Mouse (Mus musculus) adrenal gland, adult 18-20 months (tissue): Measurements from ENCODE around the gene Gm45711. TPM values are rescaled to one million over a fixed set of nuclear protein-coding genes. Genes with fewer than 3 reads are reported as not detected.

Experiments used
- DNase-seq, 2 experiments: peaks; one replicate each; pipeline ENCODE4 v3.0.0; 2021 to 2022; ENCODE audit warnings: low spot score in 2 of 2
- total RNA-seq, 2 experiments: library from RNA; stranded (reverse); gene quantifications; 1 replicate in 1 of 2; 2 replicates in 1 of 2; pipeline ENCODE4 v1.2.3; 2021

The Gm45711 gene
- total RNA-seq, 2 experiments from 2014 or later, result not detected

DNA sequence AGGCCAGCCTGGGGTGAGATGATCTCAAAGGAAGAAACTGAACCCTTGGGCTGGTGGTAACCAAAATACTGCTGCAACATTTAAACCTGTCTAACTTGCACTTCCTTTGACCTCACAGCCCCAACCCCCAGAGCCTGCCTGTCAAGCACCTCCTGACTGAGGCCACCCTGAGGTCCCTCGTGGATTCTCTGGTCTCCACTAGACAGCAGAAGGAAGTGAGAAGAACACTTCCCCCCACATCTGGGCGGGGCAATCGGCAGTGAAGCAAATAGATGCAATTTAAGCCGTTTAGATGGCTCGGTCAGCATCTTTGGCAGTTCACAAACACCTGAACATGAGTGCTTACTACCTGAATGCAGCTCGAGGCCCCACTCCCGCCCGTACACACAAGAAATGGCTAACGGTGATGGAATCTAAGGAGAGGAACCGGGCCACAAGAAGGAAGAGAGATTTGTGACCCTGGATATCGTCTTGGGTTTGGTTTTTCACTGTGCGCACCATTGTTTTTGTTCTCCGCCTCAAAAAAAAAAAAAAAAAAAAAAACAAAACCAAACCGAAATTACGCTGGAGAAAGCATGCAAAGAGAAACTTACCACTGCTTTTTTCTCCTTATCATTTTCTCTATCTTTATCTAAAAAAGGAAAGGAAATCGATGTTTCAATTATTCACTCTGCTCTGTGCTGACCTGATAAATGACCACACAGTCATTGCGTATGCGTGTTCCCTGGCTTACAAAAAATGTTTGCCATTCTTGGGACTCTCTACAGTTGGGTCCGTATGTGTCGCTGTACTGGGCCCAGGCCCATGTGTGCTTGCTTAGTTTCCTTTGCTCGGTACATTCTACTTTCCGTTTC, 62.6 kb downstream of the Gm45711 start:
- DNase-seq, result no peak

DNA sequence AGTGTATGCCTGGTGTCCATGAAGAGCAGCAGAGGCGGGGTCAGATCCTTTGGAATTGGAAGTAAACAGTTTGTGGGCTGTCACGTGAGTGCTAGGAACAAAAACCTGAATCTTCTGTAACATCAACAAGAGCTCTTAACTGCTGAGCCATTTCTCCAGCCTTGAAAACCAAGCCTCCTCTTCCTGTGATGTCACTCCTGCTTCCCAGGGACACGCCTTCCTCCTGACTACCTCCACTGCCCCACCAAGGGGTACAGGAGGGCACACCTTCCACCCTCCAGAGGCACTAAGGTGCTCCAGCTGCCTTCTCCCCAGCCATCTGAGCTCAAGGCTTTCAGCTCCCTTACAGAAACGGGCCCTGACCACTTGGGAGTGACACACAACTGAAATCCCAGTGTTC, 63.3 kb downstream of the Gm45711 start:
- no peak for DNase-seq

DNA sequence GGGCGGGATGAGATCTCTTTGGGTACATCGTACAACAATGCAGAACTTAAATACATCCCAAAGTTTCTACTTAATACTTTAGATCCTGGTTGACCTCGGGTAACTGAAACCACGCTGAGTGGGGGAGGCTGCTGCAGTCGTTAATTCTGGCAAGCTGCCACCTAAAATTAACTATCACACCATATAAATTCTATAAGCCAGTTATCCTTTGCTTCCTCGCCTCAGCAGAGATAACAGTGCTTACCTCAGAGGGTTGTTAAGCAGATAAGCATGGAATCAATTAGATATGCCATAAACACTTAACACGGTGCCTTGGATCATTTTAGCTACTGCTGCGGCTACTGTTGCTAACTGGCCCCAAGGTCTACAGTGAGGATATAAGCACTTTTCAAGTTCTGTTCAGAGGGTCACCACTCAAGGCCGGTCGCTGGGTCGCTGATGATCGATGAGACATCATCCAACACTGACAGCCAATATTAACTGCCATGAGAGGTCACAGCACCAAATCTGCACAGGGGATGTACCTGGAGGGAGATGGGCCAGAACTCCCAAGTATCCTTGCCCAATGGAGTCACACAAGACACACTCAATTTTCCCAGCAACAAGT, 67.7 kb downstream of the Gm45711 start:
- no peak for DNase-seq

DNA sequence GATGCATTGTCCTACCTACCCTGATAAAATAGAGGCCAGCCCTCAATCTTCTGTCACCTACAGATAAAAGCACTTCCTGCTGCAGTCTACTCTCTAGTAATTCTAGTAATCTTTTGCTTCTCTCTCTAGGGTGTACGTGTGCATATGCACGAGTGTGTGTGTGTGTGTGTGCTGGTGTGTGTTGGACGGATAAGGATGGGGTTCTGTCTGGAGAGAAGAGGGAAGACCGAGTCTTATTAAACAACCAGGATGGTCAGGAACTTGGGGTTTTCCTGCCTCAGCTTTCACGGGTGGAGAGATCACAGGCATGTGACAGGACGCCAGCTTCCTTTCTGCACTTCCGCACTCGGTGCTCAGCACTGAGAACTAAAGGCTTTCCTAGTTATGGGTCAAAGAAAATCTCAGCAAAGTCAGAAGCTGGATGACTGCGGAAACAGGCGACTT, 70.4 kb downstream of the Gm45711 start:
- no peak for DNase-seq

DNA sequence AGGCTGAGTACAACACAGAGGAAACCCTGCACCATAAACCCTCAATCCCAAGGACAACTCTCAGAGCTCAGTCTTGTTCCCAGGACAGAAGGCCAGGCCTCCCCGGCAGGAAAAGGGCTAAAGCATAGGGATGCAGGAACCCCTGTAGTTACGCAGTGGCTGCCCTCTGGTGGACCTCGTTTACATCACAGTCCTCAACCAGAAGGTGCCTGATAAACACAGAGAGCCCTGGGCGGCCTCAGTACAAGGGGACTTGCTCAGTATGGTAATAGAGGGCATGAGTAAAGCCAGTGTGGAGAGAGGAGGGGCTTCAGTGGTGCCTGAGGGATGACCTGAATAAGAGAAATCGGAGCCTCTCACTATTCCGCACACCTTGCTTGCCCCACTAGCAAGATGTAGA, 75.3 kb downstream of the Gm45711 start:
- DNase-seq, result no peak

DNA sequence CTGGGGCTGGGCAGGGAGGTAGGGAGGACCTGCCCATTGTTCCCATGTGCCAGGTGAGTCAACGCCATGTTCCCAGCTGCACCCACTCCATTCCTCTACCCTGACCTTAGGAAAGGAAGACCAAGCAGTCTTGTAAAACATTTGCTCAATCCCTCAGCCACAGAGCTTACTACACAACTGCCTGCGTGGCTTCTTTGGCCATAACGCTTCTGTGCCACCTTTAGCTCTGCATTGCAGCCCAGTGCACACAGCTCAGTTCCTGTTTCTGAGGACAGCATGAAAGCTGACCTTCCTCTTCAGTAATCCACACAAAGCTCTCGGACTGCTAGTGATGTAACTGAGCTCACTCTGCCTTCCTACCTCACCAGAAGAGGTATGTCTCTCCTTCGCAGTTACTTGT, 77.0 kb downstream of the Gm45711 start:
- peak in 1 of 2 experiments; percentile 11 for DNase-seq

DNA sequence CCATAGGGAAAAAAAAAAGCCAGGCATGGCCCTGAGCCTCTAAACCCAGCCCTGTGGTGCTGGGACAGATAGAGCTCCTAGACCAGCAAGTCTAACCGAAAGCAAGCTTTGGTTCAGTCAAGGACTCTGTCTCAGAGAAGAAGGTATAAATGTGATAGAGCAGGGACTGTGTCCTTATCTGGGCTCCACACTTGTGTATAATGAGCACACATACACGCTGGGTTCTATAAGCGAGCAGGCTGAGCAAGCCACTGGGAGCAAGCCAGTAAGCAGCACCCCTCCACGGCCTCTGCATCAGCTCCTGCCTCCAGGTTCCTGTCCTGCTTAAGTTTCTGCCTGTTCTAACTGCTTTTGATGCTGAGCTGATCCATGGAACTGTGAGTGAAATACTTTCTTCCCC, 77.8 kb downstream of the Gm45711 start:
- DNase-seq, result no peak

Other genes starting within 250 kb of the Gm45711 start
- gene Cdh5, start 208.5 kb downstream of the Gm45711 start, total RNA-seq, result 10 to 100 TPM; 33.9 to 41.2 TPM
- gene Bean1, start 139.6 kb downstream of the Gm45711 start, total RNA-seq, result 10 to 100 TPM in 1 of 2 experiments, 1 to 10 TPM in 1; 6.3 to 12.0 TPM
- gene Tk2, start 61.5 kb downstream of the Gm45711 start, total RNA-seq, result 10 to 100 TPM; 69.6 to 72.9 TPM
- 10 to 100 TPM; 66.6 to 78.6 TPM for gene Cklf, start 59.2 kb downstream of the Gm45711 start, total RNA-seq
- 1 to 10 TPM in 1 of 2 experiments, under 1 TPM in 1; 0.46 to 1.9 TPM for gene Cmtm2a, start 16.9 kb downstream of the Gm45711 start, total RNA-seq
- gene Cmtm1, start 64 bp upstream of the Gm45711 start, total RNA-seq, result under 1 TPM; 0.19 to 0.46 TPM
- gene Gm11020, start 11.5 kb upstream of the Gm45711 start, total RNA-seq, result not detected
- under 1 TPM in 1 of 2 experiments, not detected in 1; 0.45 TPM for gene Cmtm2b, start 12.1 kb upstream of the Gm45711 start, total RNA-seq
- gene Cmtm3, start 29.3 kb upstream of the Gm45711 start, total RNA-seq, result 10 to 100 TPM; 54.4 to 77.9 TPM
- gene Cmtm4, start 85.7 kb upstream of the Gm45711 start, total RNA-seq, result 10 to 100 TPM; 39.6 to 44.5 TPM
- 100 to 1,000 TPM; 113 to 159 TPM for gene Dync1li2, start 133.0 kb upstream of the Gm45711 start, total RNA-seq
- gene Terb1, start 199.8 kb upstream of the Gm45711 start, total RNA-seq, result under 1 TPM in 1 of 2 experiments, not detected in 1; 0.19 TPM
- 10 to 100 TPM; 31.2 to 38.1 TPM for gene Nae1, start 224.6 kb upstream of the Gm45711 start, total RNA-seq
- gene Car7, start 224.6 kb upstream of the Gm45711 start, total RNA-seq, result 1 to 10 TPM; 1.6 to 3.1 TPM